Mouse (Mus musculus) adrenal gland, adult 2 months (tissue): ENCODE measurements around the gene Glb1l2. TPM values are rescaled to one million over a fixed set of nuclear protein-coding genes. Genes with fewer than 3 reads are reported as not detected.

Experiments used
- DNase-seq: peaks from one replicate; pipeline ENCODE4 v3.0.0; 2021
- polyA plus RNA-seq: library from polyadenylated mRNA; depleted of rRNA; stranded (reverse); fragments of >200 nt; gene quantifications from 2 replicates; pipeline ENCODE4 v1.2.3, GENCODE M21; 2012; rRNA removed
- total RNA-seq, 2 experiments: library from RNA; stranded (reverse); gene quantifications; 2 replicates each; pipeline ENCODE4 v1.2.3; 2021

The Glb1l2 gene
- total and polyA plus RNA-seq, 3 experiments: 7.1 to 15.9 (median 9.9) TPM

DNA sequence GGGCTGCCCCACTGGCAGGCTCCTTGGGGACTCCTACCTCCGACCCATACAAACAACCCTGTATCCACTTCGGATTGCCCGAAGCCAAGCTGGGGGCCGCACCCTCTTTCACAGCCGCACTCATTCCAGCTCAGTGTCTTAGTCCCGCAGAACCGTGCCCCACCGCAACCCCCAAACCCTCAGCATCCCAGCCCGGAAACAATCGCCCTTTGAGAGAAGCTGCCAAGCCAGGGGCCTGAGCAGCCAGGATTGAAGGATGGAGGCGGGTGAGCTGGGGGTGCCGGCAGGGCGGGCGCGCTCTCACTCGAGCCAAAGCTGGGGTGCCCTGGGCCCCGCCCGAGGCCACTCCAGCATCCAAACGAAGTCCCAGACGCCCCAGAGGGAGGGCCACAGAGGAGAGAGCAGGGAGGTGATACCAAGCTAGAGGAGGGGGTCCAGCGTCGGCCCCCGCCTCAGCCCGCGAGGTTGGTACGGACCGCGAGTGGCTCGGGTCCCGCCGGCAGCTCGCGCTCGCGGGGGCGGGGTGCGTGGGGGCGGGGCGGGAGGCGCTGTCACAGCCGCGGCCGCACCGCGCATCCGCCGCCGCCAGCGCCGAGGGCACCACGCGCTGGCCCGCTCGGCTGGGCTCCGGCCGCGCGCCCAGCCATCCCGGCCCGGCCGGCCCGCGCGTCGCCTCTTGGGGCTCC lies 72.9 kb downstream of the Glb1l2 start, which contains the start of gene B3gat1:
Gene B3gat1 (plus strand): TSS at position 523 of the 686 bp plus-strand sequence.
- peak; percentile 6 for DNase-seq

- no peak for DNase-seq
These were observed 77.7 kb downstream of the Glb1l2 start for GRCm38 (mm10) chr9:26728556-26728955.

GRCm38 (mm10) chr9:26727445-26727844 lies 78.8 kb downstream of the Glb1l2 start:
- no peak for DNase-seq

- no peak for DNase-seq
These were observed 80.6 kb downstream of the Glb1l2 start for GRCm38 (mm10) chr9:26725709-26726108.

DNA sequence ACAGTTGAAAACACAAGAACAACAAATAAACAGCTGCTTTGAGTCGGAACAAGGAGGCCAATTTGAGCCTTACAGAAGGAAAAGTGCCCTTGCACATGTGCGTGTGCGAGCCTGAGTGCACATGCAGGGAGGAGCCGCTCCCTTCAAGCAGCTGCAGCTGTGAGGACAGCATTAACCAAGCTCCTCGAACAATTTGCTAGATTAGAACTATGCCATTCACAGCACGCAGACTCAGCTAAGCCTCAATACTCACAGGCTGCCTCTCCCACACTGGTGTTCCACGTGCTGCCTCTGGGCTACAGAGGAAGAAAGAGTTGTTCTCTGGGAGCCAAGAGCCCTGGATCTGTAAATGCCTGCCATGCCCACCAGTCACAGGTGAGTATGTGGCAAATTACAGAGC lies 84.5 kb downstream of the Glb1l2 start:
- no peak for DNase-seq

DNA sequence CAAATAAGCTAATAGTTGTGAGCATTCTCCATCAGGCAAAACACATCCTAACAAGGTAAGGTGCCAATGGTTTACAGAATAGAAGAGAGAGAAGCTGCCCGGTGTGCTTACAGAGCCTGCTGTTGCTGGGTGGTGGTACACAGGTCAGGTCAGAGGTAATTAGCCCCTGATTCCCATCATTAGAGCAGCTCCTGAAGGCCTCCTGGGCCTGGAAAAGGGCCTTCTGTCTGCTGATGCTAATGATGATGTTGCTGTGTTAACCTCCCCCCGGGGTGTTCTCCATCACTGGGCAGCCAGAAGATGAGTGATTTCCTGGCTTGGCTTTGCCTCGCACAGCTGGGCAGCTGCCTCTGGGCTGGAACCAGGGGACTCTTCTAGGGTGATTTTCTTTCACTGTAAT lies 87.9 kb downstream of the Glb1l2 start:
- DNase-seq: no peak

Other genes with a start within 250 kb of the Glb1l2 start
- gene B3gat1, start 72.7 kb downstream of the Glb1l2 start, total RNA-seq: 1 to 10 TPM in 1 of 2 experiments, under 1 TPM in 1; 0.84 to 1.3 TPM
- gene B3gat1, start 72.7 kb downstream of the Glb1l2 start, polyA plus RNA-seq: 1.0 and 1.9 TPM in 2 replicates
- under 1 TPM; 0.62 to 0.92 TPM for gene Glb1l3, start 54.4 kb upstream of the Glb1l2 start, total RNA-seq
- gene Glb1l3, start 54.4 kb upstream of the Glb1l2 start, polyA plus RNA-seq: 2.3 and 2.8 TPM in 2 replicates
- not detected for gene Gm1110, start 116.6 kb upstream of the Glb1l2 start, total RNA-seq
- not detected in 2 replicates for gene Gm1110, start 116.6 kb upstream of the Glb1l2 start, polyA plus RNA-seq
- gene Acad8, start 193.1 kb upstream of the Glb1l2 start, total RNA-seq: 10 to 100 TPM; 54.2 to 69.9 TPM
- gene Acad8, start 193.1 kb upstream of the Glb1l2 start, polyA plus RNA-seq: 13.3 and 15.9 TPM in 2 replicates
- gene Thyn1, start 193.2 kb upstream of the Glb1l2 start, total RNA-seq: 10 to 100 TPM; 40.0 to 44.9 TPM
- 2.6 and 3.0 TPM in 2 replicates for gene Thyn1, start 193.2 kb upstream of the Glb1l2 start, polyA plus RNA-seq
- 10 to 100 TPM; 34.4 to 38.0 TPM for gene Vps26b, start 223.6 kb upstream of the Glb1l2 start, total RNA-seq
- 46.6 and 51.2 TPM in 2 replicates for gene Vps26b, start 223.6 kb upstream of the Glb1l2 start, polyA plus RNA-seq
- 10 to 100 TPM; 10.9 to 12.2 TPM for gene Ncapd3, start 223.7 kb upstream of the Glb1l2 start, total RNA-seq
- gene Ncapd3, start 223.7 kb upstream of the Glb1l2 start, polyA plus RNA-seq: 12.1 and 13.5 TPM in 2 replicates